Mouse (Mus musculus): ENCODE data around the gene Itprid2. TPM values are rescaled to one million over a fixed set of nuclear protein-coding genes. Genes with fewer than 3 reads are reported as not detected.
A peak's percentile ranks its signal among the peaks of the same experiment; 100 is the strongest.
"Not testable (repeated sequence)": the region's sequence is repeated elsewhere in the genome, so short reads cannot be mapped to it uniquely, and the experiment has no call there.

Itprid2 gene
- 6.3 and 6.7 TPM in 2 replicates for polyA plus RNA-seq (2012; rRNA removed)

DNA sequence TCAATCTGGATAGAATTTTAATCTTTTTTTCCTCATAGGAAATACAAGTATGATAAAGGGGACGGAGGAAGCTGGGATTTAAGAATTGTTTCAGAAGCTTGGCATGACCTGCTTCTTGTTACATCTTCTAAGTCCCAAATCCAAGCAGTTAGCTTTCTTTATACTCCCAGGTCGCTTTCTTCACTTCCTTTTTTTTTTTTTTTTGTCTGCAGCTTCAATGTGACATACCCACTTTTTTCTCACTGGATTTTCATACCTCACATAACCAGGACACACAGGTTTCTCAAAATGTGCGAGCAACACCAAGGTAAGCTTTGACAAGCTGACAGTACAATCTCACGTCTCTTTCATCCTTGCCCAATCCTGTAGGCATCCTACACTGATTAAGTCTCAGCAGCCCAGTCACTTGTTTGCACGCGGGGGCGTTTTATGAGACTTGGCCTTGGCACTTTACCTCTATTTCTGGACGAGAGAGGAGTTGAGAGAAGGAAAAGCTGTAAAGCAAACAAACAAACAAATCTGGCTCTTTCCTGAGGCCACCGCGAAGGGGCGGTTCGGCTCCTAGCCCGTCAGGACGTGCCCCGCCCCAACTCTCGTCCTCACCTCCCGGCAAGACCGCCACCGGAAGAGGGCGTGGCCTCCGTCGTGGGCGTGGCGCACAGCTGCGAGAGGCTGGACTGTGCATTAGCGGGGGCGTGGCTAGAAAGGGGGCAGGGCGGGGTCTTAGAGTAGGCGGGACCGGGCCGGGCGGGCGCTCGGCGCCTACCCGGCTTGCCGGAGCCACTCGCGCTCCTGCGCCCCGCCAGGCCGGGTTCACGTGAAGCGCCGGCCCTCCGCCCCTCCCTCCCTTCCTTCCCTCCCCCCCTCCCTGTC, at the start of gene Itprid2:
Itprid2 (plus strand) TSS at position 825 of the 873 bp plus-strand sequence.
- Histone ChIP-seq H3K4me3 (ENCODE audit: control insufficient read depth, insufficient read depth, low read length) (peak within 1 kb of the TSS; percentile 68), H3K4me1 (replicated peaks; ENCODE audit: control insufficient read depth, insufficient read depth, low read length) (no peaks in the 10 kb centered on the region; the same call in 1 of the 2 replicates), H3K27ac (ENCODE audit: control insufficient read depth, insufficient read depth, low read length) (no peak within 1 kb of the TSS), H3K27me3 (ENCODE audit: control insufficient read depth, insufficient read depth, low read length) (no peaks in the 10 kb centered on the region), H3K36me3 (ENCODE audit: control insufficient read depth, insufficient read depth, low read length) (no peaks in the 10 kb centered on the region)
- peak; percentile 99 for DNase-seq
- WGBS = 3% methylated on average over 45 of the region's 46 CpGs
- no peak; the same call in 1 of the 2 replicates for TF ChIP-seq POLR2A (IDR thresholded peaks at IDR 0.05; ENCODE audit: control insufficient read depth, extremely low read depth, insufficient read depth, low read length, poor library complexity)
- TF ChIP-seq CTCF (IDR thresholded peaks at IDR 0.05; ENCODE audit: borderline replicate concordance, control insufficient read depth, extremely low read depth, insufficient read depth, low read length, poor library complexity) = no peak

DNA sequence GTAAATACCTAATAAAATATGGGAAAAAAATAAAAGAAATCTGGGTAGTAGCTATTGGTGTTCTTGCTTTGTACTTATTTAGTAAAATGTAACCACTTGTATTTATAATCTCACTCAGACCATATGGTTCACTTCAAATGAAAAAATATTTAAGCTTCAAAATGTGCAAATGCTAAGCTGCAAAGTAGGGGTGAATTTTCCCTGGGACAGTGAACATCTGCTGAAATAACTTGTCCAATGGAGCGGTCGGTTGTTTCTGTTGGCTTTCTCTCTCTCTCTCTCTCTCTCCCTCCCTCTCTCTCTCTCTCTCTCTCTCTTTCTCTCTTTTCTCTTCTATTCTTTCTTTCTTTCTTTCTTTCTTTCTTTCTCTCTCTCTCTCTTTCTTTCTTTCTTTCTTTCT, 39.0 kb upstream of the Itprid2 start:
- 94% methylated on average over 2 of the region's 2 CpGs for WGBS
- TF ChIP-seq POLR2A (IDR thresholded peaks at IDR 0.05; ENCODE audit: control insufficient read depth, extremely low read depth, insufficient read depth, low read length, poor library complexity) (no peak), CTCF (IDR thresholded peaks at IDR 0.05; ENCODE audit: borderline replicate concordance, control insufficient read depth, extremely low read depth, insufficient read depth, low read length, poor library complexity) (no peak)
- no peaks in the 10 kb centered on the region for H3K36me3 ChIP-seq (ENCODE audit: control insufficient read depth, insufficient read depth, low read length)
- no peaks in the 10 kb centered on the region for H3K27me3 ChIP-seq (ENCODE audit: control insufficient read depth, insufficient read depth, low read length)
- DNase-seq = no peak
- no peak overlapping the region for H3K27ac ChIP-seq (ENCODE audit: control insufficient read depth, insufficient read depth, low read length)
- no peak overlapping the region for H3K4me3 ChIP-seq (ENCODE audit: control insufficient read depth, insufficient read depth, low read length)
- no peaks in the 10 kb centered on the region for H3K4me1 ChIP-seq (replicated peaks; ENCODE audit: control insufficient read depth, insufficient read depth, low read length)

DNA sequence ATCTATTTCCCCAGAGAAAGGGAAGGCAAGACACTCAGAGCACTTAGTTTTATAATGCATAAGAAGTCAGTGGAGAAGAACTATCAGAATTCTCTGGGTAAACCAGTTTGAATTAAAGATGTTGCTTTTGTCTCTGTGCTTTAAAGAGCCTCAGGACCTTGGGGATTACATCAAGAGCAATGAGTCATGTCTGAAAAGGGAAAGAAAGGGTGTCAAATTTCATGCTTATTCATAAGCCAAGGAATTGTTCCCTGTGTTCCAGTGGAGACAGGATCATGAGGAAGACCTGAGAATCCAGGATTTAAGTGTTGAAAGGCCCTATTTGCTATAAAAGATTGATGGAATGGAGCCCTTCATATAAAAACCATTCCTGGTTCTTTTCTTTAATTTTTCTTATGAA, 38.1 kb upstream of the Itprid2 start:
- Histone ChIP-seq H3K36me3 (ENCODE audit: control insufficient read depth, insufficient read depth, low read length) (no peaks in the 10 kb centered on the region), H3K4me3 (ENCODE audit: control insufficient read depth, insufficient read depth, low read length) (no peak overlapping the region), H3K4me1 (replicated peaks; ENCODE audit: control insufficient read depth, insufficient read depth, low read length) (no peaks in the 10 kb centered on the region), H3K27me3 (ENCODE audit: control insufficient read depth, insufficient read depth, low read length) (no peaks in the 10 kb centered on the region), H3K27ac (ENCODE audit: control insufficient read depth, insufficient read depth, low read length) (no peak overlapping the region)
- DNase-seq = no peak
- no peak for TF ChIP-seq POLR2A (IDR thresholded peaks at IDR 0.05; ENCODE audit: control insufficient read depth, extremely low read depth, insufficient read depth, low read length, poor library complexity)
- no peak for TF ChIP-seq CTCF (IDR thresholded peaks at IDR 0.05; ENCODE audit: borderline replicate concordance, control insufficient read depth, extremely low read depth, insufficient read depth, low read length, poor library complexity)

DNA sequence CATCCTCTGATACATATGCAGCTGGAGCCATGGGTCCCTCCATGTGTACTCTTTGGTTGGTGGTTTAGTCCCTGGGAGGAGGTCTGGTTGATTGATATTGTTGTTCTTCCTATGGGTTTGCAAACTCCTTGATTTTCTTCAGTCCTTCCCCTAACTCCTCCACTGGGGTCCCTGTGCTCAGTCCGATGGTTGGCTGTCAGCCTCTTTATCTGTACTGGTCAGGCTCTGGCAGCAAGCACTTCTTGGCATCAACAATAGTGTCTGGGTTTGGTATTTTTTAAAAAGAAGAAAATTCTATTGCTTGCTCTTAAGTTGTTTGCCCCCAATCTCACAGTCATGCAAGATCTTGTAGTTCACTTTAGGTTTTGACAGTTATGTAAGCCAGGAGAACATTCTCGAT, 34.0 kb upstream of the Itprid2 start:
- H3K27ac ChIP-seq (ENCODE audit: control insufficient read depth, insufficient read depth, low read length); H3K36me3 ChIP-seq (ENCODE audit: control insufficient read depth, insufficient read depth, low read length); H3K27me3 ChIP-seq (ENCODE audit: control insufficient read depth, insufficient read depth, low read length); DNase-seq; H3K4me1 ChIP-seq (replicated peaks; ENCODE audit: control insufficient read depth, insufficient read depth, low read length); H3K4me3 ChIP-seq (ENCODE audit: control insufficient read depth, insufficient read depth, low read length): not testable (repeated sequence)
- WGBS = 87% methylated on average over 2 of the region's 2 CpGs

DNA sequence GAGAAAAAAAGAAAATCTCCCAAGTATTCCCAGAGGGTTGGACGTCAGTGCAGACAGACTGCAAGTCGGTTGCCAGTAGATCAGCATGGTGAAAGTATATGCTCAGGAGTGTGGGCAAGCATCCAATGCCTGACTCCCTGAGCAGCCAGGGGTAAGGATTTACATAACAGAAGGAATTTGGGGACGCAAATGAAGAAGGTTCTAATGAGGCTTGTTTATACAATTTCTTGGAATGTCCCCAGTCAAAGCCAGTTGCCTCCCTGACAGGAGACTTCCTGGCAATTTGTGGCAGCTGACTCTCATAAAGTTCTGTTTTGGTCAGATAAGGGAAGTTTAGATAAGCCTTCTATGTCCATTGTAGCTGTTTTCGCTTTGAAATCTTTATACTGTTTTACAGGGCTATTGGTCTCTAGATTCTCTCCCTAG, 33.4 kb upstream of the Itprid2 start:
- Histone ChIP-seq H3K4me1 (replicated peaks; ENCODE audit: control insufficient read depth, insufficient read depth, low read length) (no peaks in the 10 kb centered on the region), H3K27ac (ENCODE audit: control insufficient read depth, insufficient read depth, low read length) (no peak overlapping the region), H3K4me3 (ENCODE audit: control insufficient read depth, insufficient read depth, low read length) (no peak overlapping the region), H3K36me3 (ENCODE audit: control insufficient read depth, insufficient read depth, low read length) (no peaks in the 10 kb centered on the region), H3K27me3 (ENCODE audit: control insufficient read depth, insufficient read depth, low read length) (no peaks in the 10 kb centered on the region)
- WGBS = 86% methylated on average over 4 of the region's 4 CpGs
- TF ChIP-seq CTCF (IDR thresholded peaks at IDR 0.05; ENCODE audit: borderline replicate concordance, control insufficient read depth, extremely low read depth, insufficient read depth, low read length, poor library complexity) = no peak
- TF ChIP-seq POLR2A (IDR thresholded peaks at IDR 0.05; ENCODE audit: control insufficient read depth, extremely low read depth, insufficient read depth, low read length, poor library complexity) = no peak
- no peak for DNase-seq

DNA sequence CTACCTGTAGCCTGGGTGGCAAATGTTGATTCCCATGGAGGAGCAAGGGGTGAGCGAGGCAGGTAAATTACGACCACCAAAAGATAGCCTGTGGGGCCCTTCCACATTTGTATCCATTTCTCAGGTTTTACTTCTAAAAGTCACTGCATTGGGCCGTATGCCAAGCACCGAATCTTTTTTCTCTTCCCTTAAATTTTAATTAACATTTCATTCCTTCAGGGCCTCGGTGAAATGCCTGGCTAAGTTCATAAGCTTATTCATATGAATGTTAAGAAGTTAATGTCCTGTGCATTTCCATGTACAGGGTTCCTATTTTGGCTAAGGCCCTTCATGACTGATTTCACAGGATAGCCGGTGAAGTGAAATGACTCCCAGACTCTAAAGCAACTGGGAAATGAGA, 32.8 kb upstream of the Itprid2 start:
- TF ChIP-seq POLR2A (IDR thresholded peaks at IDR 0.05; ENCODE audit: control insufficient read depth, extremely low read depth, insufficient read depth, low read length, poor library complexity) = no peak
- no peak for TF ChIP-seq CTCF (IDR thresholded peaks at IDR 0.05; ENCODE audit: borderline replicate concordance, control insufficient read depth, extremely low read depth, insufficient read depth, low read length, poor library complexity)
- H3K4me3 ChIP-seq (ENCODE audit: control insufficient read depth, insufficient read depth, low read length) = no peak overlapping the region
- no peaks in the 10 kb centered on the region for H3K4me1 ChIP-seq (replicated peaks; ENCODE audit: control insufficient read depth, insufficient read depth, low read length)
- no peaks in the 10 kb centered on the region for H3K36me3 ChIP-seq (ENCODE audit: control insufficient read depth, insufficient read depth, low read length)
- no peaks in the 10 kb centered on the region for H3K27me3 ChIP-seq (ENCODE audit: control insufficient read depth, insufficient read depth, low read length)
- WGBS = 85% methylated on average over 6 of the region's 6 CpGs
- DNase-seq = no peak
- no peak overlapping the region for H3K27ac ChIP-seq (ENCODE audit: control insufficient read depth, insufficient read depth, low read length)

DNA sequence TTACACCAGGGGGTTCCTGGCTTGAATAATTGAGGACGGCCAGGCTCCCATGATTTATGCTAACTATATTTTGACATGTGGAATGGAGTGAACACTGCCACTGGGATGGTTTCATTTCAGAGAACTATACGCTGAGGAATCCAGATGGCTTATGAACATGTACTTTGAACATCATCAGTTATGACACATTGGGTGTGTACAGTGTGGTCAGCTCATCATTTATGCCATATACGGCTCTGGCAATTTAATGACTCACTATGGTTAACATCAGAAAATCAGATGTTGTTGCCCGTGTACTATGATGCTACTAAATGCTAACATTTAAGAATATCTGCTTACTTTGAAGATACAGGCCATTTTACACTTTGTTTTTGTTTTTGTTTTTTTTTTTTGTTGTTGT, 31.8 kb upstream of the Itprid2 start:
- WGBS = 95% methylated on average over 4 of the region's 4 CpGs
- no peak for TF ChIP-seq CTCF (IDR thresholded peaks at IDR 0.05; ENCODE audit: borderline replicate concordance, control insufficient read depth, extremely low read depth, insufficient read depth, low read length, poor library complexity)
- TF ChIP-seq POLR2A (IDR thresholded peaks at IDR 0.05; ENCODE audit: control insufficient read depth, extremely low read depth, insufficient read depth, low read length, poor library complexity) = no peak

More for the DNA sequence above, 31.8 kb upstream of the Itprid2 start:
- no peak overlapping the region for H3K4me3 ChIP-seq (ENCODE audit: control insufficient read depth, insufficient read depth, low read length)
- H3K4me1 ChIP-seq (replicated peaks; ENCODE audit: control insufficient read depth, insufficient read depth, low read length) = no peaks in the 10 kb centered on the region
- H3K27me3 ChIP-seq (ENCODE audit: control insufficient read depth, insufficient read depth, low read length) = no peaks in the 10 kb centered on the region
- DNase-seq = no peak
- H3K27ac ChIP-seq (ENCODE audit: control insufficient read depth, insufficient read depth, low read length) = no peak overlapping the region
- no peaks in the 10 kb centered on the region for H3K36me3 ChIP-seq (ENCODE audit: control insufficient read depth, insufficient read depth, low read length)
